Mouse (Mus musculus) myocyte (in vitro differentiated cells): ENCODE measurements around the gene Ttc12.

Experiments used
- CEBPB ChIP-seq: IDR thresholded peaks from 2 replicates; pipeline ENCODE4 v1.6.1; 2011; ENCODE audit warnings: mild to moderate bottlenecking, moderate library complexity; ENCODE audit not compliant: poor library complexity, insufficient read depth, severe bottlenecking
- E2F4 ChIP-seq: IDR thresholded peaks from one replicate; pipeline ENCODE4 v1.6.1; 2011; ENCODE audit warnings: mild to moderate bottlenecking, control low read depth, moderate library complexity; ENCODE audit not compliant: insufficient read depth
- MAX ChIP-seq: IDR thresholded peaks from one replicate; pipeline ENCODE4 v1.6.1; 2011; ENCODE audit warnings: low read depth, mild to moderate bottlenecking, control low read depth
- POLR2A ChIP-seq: IDR thresholded peaks from one replicate; pipeline ENCODE4 v1.6.1; 2011; ENCODE audit warnings: low read depth, mild to moderate bottlenecking, control low read depth, moderate library complexity; ENCODE audit not compliant: insufficient read length
- POLR2AphosphoS2 ChIP-seq: IDR thresholded peaks from one replicate; pipeline ENCODE4 v1.6.1; 2011; ENCODE audit warnings: low read depth, control low read depth; ENCODE audit not compliant: insufficient read length
- REST ChIP-seq: IDR thresholded peaks from one replicate; pipeline ENCODE4 v1.6.1; 2011; ENCODE audit warnings: mild to moderate bottlenecking, control low read depth, moderate library complexity; ENCODE audit not compliant: insufficient read depth, insufficient read length
- SRF ChIP-seq: IDR thresholded peaks from one replicate; pipeline ENCODE4 v1.6.1; 2011; ENCODE audit warnings: low read depth; ENCODE audit not compliant: control insufficient read depth, insufficient read length
- TCF12 ChIP-seq: IDR thresholded peaks from one replicate; pipeline ENCODE4 v1.6.1; 2011; ENCODE audit warnings: mild to moderate bottlenecking, control low read depth; ENCODE audit not compliant: poor library complexity, insufficient read depth, severe bottlenecking
- USF1 ChIP-seq: IDR thresholded peaks from one replicate; pipeline ENCODE4 v1.6.1; 2011; ENCODE audit warnings: low read depth, mild to moderate bottlenecking, control low read depth, moderate library complexity

DNA sequence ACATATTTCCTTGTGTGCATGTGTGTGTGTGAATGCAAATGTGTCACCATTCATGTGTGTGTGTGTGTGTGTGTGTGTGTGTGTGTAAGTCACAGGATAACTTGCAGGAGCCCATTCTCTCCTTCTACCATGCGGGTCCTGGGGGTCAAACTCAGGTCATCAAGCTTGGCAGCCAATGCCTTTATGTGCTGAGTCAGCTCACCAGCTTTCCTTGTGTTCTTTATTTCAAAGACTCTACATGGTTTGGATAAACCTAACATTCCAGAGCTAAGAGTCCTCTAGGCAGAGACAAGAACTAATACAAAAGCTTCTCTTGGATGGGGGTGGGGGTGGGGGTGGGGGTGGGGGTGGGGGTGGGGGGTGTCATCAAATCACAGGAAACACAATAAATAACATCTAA, 60.4 kb downstream of the Ttc12 start:
- TF ChIP-seq TCF12 (no peak), CEBPB (no peak), POLR2A (no peak), USF1 (no peak), POLR2AphosphoS2 (no peak), E2F4 (no peak), REST (no peak), MAX (no peak), SRF (no peak)
